Mouse (Mus musculus) right cerebral cortex, postnatal 36 days (tissue): ENCODE measurements around the gene Gm29276.
"Not testable (repeated sequence)": the region's sequence is repeated elsewhere in the genome, so short reads cannot be mapped to it uniquely, and the experiment has no call there.

Experiments used
- DNase-seq, 2 experiments: peaks; one replicate each; pipeline ENCODE4 v3.0.0; 2022; ENCODE audit warnings: low spot score in 2 of 2, mixed read lengths in 1 of 2

The Gm29276 gene

DNA sequence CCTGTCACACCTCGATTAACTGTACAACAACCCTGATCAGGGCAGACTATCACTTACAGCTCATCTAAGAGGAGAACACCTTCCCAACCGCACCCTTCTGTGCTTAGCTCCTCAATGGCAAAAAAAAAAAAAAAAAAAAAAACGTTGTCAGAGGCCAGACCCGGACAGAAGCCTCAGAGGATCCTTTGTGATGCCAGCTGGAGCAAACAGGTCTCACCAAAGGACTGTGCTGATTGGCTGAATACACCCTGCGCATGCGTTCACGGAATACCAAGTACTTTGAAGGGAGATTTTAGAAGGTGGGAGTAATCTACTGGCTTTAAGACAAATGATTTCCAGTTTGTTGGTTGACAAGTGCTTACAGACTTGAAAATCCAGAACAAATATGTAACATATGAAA lies at the start of gene Gm29276:
Gene Gm29276, minus strand, starts transcription at position 101 of the 400 bp plus-strand sequence.
- DNase-seq = not testable (repeated sequence)
